Mouse (Mus musculus) lung, postnatal 0 days (tissue): ENCODE data around the gene Dag1.

Experiments used
- CTCF ChIP-seq: IDR thresholded peaks from 2 replicates; pipeline ENCODE4 v1.5.1; 2016; ENCODE audit warnings: antibody characterized with exemption, mild to moderate bottlenecking
- EP300 ChIP-seq: IDR thresholded peaks from 2 replicates; pipeline ENCODE4 v1.6.1; 2016; ENCODE audit warnings: antibody characterized with exemption, mild to moderate bottlenecking, control low read depth

GRCm38 (mm10) chr9:108154814-108155213, 108.9 kb downstream of the Dag1 start:
- TF ChIP-seq CTCF (no peak), EP300 (no peak)
